In genomic region chr10:106632171-106632935, GRCm38 (mm10) we compare ENCODE assay signal across 9 mouse cellular contexts.
DNase-seq lines count a peak whose midpoint lies in the region; ATAC-seq and TF ChIP-seq lines count a peak whose summit lies in the region.
"Had no signal": no experiment of that assay in that cellular context is flagged by ENCODE, and none has a peak within 500 bp of the region (broad histone marks: within the 10 kb centered on the region; RNA-seq: fewer than 3 reads in every experiment).

No protein-coding gene starts in this region.

- no peaks in the 10 kb centered on the region for H3K36me3 ChIP-seq in hindbrain, embryonic 14.5 days (replicated peaks; ENCODE audit: control insufficient read depth, insufficient read depth)
- no peaks in the 10 kb centered on the region for H3K36me3 ChIP-seq in limb, embryonic 12.5 days
- no peaks in the 10 kb centered on the region for H3K36me3 ChIP-seq in stomach, embryonic 15.5 days

- no peak overlapping the region for H3K27ac ChIP-seq in gastrocnemius, adult 2 months
- no peak overlapping the region for H3K27ac ChIP-seq in hindbrain, embryonic 14.5 days
- no peak overlapping the region for H3K27ac ChIP-seq in limb, embryonic 12.5 days
- no peak overlapping the region for H3K27ac ChIP-seq in stomach, embryonic 15.5 days

- intact Hi-C loops in gastrocnemius, adult 2 months (cut with DNase I): no loop called here

- H3K4me2 ChIP-seq in hindbrain, embryonic 14.5 days (replicated peaks): peak overlapping the region; percentile 38
- peak overlapping the region; percentile 44 for H3K4me2 ChIP-seq in limb, embryonic 12.5 days
- H3K4me2 ChIP-seq in stomach, embryonic 15.5 days: peak overlapping the region; percentile 53

- H3K9ac ChIP-seq in hindbrain, embryonic 14.5 days: peak overlapping the region; percentile 40; the same call in 1 of the 2 replicates
- H3K9ac ChIP-seq in limb, embryonic 12.5 days (replicated peaks): no peak overlapping the region
- no peak overlapping the region for H3K9ac ChIP-seq in stomach, embryonic 15.5 days

- H3K4me1 ChIP-seq in hindbrain, embryonic 14.5 days (replicated peaks; ENCODE audit: control insufficient read depth, insufficient read depth, low read length): peaks cover 2% of the 10 kb centered on the region; the same call in 1 of the 2 replicates
- no peaks in the 10 kb centered on the region for H3K4me1 ChIP-seq in limb, embryonic 12.5 days (replicated peaks)
- no peaks in the 10 kb centered on the region for H3K4me1 ChIP-seq in stomach, embryonic 15.5 days
- H3K4me1 ChIP-seq: megakaryocyte, embryonic 14.5 days had no signal

- no peak for TF ChIP-seq CTCF in gastrocnemius, adult 2 months (IDR thresholded peaks at IDR 0.05)

- no peak for DNase-seq in gastrocnemius, adult 2 months
- DNase-seq in gastrocnemius, postnatal 4 days (ENCODE audit: low spot score in 2 of 2): no peak
- peak; percentile 74 to 79 for DNase-seq in cerebellum, adult 18-20 months
- peak; percentile 47 for DNase-seq in hindbrain, embryonic 14.5 days (ENCODE audit: low spot score)
- DNase-seq in adrenal gland, postnatal 25 days: no peak

- no peaks in the 10 kb centered on the region for H3K27me3 ChIP-seq in hindbrain, embryonic 14.5 days (ENCODE audit: control insufficient read depth, insufficient read depth, low read length)
- no peaks in the 10 kb centered on the region for H3K27me3 ChIP-seq in limb, embryonic 12.5 days
- H3K27me3 ChIP-seq in stomach, embryonic 15.5 days (replicated peaks): no peaks in the 10 kb centered on the region
- H3K27me3 ChIP-seq: megakaryocyte, embryonic 14.5 days had no signal

- 31% methylated on average over 18 of the region's 18 CpGs for WGBS in hindbrain, embryonic 14.5 days
- WGBS in limb, embryonic 12.5 days: 42% methylated on average over 18 of the region's 18 CpGs
- 23% methylated on average over 18 of the region's 18 CpGs for WGBS in stomach, embryonic 15.5 days

- no peaks in the 10 kb centered on the region for H3K9me3 ChIP-seq in hindbrain, embryonic 14.5 days (ENCODE audit: control insufficient read depth, low read length)
- no peaks in the 10 kb centered on the region for H3K9me3 ChIP-seq in limb, embryonic 12.5 days
- no peaks in the 10 kb centered on the region for H3K9me3 ChIP-seq in stomach, embryonic 15.5 days
- H3K9me3 ChIP-seq: megakaryocyte, embryonic 14.5 days had no signal

- peak overlapping the region; percentile 58 for H3K4me3 ChIP-seq in gastrocnemius, adult 2 months
- H3K4me3 ChIP-seq in hindbrain, embryonic 14.5 days (replicated peaks; ENCODE audit: low read length): peak overlapping the region; percentile 22
- peak overlapping the region; percentile 24 for H3K4me3 ChIP-seq in limb, embryonic 12.5 days (replicated peaks)
- H3K4me3 ChIP-seq in stomach, embryonic 15.5 days (replicated peaks): peak overlapping the region; percentile 36
- H3K4me3 ChIP-seq: megakaryocyte, embryonic 14.5 days had no signal

- ATAC-seq in hindbrain, embryonic 14.5 days (ENCODE audit: low FRiP score): peak; percentile 89
- ATAC-seq in limb, embryonic 12.5 days (ENCODE audit: insufficient number of reproducible peaks, insufficient read depth, low FRiP score, low TSS enrichment, low read depth): no peak; the same call in 1 of the 2 replicates
- peak; percentile 66; the same call in 1 of the 2 replicates for ATAC-seq in stomach, embryonic 15.5 days (ENCODE audit: insufficient read depth, low FRiP score, low read depth)
- ATAC-seq in monocyte, adult 5-6 weeks (replicated peaks; ENCODE audit: insufficient number of reproducible peaks, low FRiP score, low TSS enrichment, poor library complexity, severe bottlenecking): no peak

Comparison
In these comparisons a context has a peak if more than half of its experiments do, and no peak if none do; other contexts are left out.
1. DNase-seq: peak in cerebellum, adult 18-20 months (2 of 2) and hindbrain, embryonic 14.5 days (single experiment); none in gastrocnemius, adult 2 months (single experiment), gastrocnemius, postnatal 4 days (0 of 2) and adrenal gland, postnatal 25 days (single experiment).
2. ATAC-seq: peak in hindbrain, embryonic 14.5 days (single experiment) and stomach, embryonic 15.5 days (single experiment); none in limb, embryonic 12.5 days (single experiment) and monocyte, adult 5-6 weeks (single experiment).
3. Peak in every context shown above with its lines, with median percentiles within 50 percentile points of each other: H3K4me3 ChIP-seq and H3K4me2 ChIP-seq.